Mouse (Mus musculus): Measurements from ENCODE around the gene Fbxw26.
"Not testable (repeated sequence)": the region's sequence is repeated elsewhere in the genome, so short reads cannot be mapped to it uniquely, and the experiment has no call there.

Fbxw26 gene

GRCm38 (mm10) chr9:109745989-109746388 is at the start of gene Fbxw26:
Gene Fbxw26, minus strand, starts transcription at chr9:109746089.
- not testable (repeated sequence) for DNase-seq (ENCODE audit: low spot score)

GRCm38 (mm10) chr9:109795221-109795620 is 49.3 kb upstream of the Fbxw26 start:
- no peak for DNase-seq (ENCODE audit: low spot score)

DNA sequence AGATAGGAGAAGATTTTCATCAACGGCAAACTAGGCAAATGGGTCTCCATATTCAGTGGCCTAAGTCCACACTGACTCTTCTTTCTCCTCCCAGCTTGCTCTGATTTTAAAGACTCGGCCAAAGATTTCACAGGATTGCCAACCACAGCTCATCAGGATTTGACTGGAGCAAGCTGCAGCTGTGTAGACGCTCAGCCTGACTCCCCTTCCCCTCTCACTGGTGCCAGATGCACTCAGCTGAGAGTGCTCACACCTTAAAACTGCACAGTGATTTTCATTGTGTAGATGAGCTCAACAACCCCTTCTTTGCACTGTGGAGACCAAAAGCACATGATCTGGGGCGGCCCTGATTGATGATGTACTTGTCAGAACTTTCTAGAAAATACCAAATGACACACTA is 44.7 kb upstream of the Fbxw26 start, which contains the start of gene Fbxw27:
Fbxw27 (minus strand) TSS at position 101 of the 400 bp plus-strand sequence.
- DNase-seq (ENCODE audit: low spot score): not testable (repeated sequence)

GRCm38 (mm10) chr9:109766841-109767240 is 21.0 kb upstream of the Fbxw26 start:
- not testable (repeated sequence) for DNase-seq (ENCODE audit: low spot score)

DNA sequence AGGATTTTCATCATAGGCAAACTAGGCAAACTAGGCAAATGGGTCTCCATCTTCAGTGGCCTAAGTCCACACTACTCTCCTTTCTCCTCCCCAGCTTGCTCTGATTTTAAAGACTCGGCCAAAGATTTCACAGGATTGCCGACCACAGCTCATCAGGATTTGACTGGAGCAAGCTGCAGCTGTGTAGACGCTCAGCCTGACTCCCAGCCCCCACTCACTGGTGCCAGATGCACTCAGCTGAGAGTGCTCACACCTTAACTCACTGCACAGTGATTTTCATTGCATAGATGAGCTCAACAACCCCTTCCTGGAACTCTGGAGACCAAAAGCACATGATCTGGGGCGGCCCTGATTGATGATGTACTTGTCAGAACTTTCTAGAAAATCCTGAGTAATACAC is 43.3 kb downstream of the Fbxw26 start, which contains the start of gene Fbxw18:
Fbxw18 (minus strand) TSS at position 101 of the 400 bp plus-strand sequence.
- DNase-seq (ENCODE audit: low spot score): not testable (repeated sequence)

DNA sequence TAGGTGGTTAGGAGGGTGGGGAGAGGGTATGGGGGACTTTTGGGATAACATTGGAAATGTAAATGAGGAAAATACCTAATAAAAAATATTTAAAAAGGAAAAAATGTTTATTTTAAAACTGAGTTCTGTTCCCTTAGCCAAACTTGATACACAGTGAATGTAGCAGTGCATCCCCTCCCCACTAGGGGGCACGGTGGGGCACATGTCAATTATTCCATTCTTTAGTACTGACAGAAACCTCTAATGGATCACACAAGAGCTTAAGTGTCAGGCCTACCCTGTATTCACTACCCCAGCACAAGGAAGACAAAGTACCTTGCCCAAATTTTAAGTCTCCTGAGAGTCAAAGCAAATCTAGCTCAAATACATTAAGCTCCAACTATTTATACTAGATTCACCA is 60.6 kb downstream of the Fbxw26 start:
- DNase-seq (ENCODE audit: low spot score): peak; percentile 31

All from ovary, postnatal 14 days (tissue).